Mouse (Mus musculus): Measurements from ENCODE around the gene Gm45140. TPM values are rescaled to one million over a fixed set of nuclear protein-coding genes. Genes with fewer than 3 reads are reported as not detected.

The Gm45140 gene
- total RNA-seq, 2 experiments from 2014 or later = 3.7 to 4.0 TPM

DNA sequence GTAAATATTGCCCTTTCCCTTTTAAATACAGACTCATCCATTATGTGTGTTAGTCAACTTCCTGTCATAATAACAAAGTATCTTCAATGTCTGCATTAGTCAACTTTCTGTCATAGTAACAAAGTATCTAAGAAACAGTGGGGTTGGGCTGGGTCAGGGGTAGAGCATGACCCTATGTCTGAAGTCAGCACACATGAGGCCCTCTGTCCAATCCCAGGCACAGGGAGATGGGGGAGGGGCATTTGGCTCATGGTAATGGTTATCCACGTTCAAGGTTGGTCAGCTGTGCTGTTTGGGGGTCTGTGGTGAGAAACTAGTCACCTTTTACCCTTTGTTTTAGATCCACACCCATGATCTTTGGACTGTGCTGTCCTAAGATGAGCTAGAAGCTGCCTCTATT, 90.3 kb downstream of the Gm45140 start:
- intact Hi-C loops (cut with DNase I) = no loop called here
- no peak for DNase-seq

DNA sequence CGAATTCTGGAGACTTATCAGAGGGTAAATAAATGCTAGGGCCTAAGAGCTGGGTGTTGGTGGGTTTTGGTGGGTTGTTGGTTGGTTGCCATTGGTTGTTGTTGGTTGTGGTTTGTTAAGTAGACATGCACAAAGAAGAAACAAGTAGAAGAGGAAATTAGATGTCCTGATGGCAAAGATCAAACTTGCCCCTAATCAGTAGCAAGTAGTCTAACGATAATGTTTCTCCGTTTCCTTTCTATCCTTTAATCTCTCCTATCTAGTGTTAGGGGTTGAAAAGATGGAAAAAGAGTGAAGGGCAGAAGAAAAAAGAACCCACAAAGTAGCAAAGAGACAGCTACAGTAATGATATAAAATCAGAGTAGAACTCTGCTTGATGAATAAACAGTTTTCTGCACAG, 91.0 kb downstream of the Gm45140 start:
- intact Hi-C loops (cut with DNase I) = no loop called here
- no peak for DNase-seq

DNA sequence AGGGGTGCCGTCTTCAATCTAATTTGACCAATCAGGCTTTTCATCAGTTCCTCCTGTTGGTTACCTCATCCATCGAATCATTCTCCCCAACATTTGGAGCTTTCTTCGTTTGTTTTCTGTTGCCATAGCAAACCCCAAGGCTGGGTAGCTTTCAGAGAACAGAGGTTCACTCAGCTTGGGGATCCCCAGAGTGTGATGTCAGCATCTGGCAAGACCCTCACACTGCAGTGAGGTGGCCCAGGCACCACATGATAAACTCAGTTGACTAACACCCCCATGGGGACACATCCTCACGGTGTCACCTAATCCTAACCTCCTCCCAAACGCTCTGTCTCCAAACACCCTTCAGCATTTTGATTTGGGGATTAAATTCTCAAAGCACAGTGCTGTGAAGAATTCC, 92.3 kb downstream of the Gm45140 start:
- intact Hi-C loops (cut with DNase I) = no loop called here

DNA sequence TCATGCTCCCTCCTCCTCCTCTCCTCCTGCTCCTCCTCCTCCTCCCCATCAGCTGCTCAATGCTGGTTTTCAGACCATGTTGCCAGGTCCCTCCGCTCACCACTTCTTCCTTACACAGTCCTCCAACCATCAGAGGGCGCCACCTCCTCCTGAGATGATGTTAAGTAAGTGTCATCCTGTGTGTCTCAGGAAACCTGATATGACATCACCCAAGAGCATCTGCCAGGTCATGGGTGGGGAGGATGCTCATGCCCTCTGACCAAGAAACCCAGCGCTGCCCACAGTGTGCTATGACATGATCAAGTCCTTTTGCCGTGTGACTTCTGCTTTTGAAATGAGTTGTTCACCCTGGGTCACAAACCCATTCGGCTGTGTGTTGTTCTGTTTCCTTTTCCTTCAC, 92.8 kb downstream of the Gm45140 start:
- no peak for DNase-seq
- intact Hi-C loops (cut with DNase I) = no loop called here

More for the DNA sequence above, 92.3 kb downstream of the Gm45140 start:
- DNase-seq = no peak

DNA sequence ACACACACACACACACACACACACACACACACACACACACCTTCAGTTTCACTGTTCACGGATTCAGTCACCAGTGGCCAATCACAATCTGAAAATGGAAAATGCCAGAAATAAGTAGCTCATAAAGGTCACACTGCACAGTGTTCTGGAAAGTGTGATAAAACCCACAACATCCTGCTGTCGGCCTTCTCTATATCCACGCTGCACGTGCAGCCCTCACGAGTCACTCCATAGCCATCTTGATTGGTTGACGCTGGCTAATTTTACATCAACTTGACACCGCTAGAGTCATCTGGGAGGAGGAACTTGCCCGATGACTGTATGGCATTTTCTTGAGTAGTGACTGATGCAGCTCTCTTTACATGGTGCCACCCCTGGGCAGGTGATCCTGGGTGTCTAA, 93.6 kb downstream of the Gm45140 start:
- DNase-seq = no peak
- intact Hi-C loops (cut with DNase I) = no loop called here

DNA sequence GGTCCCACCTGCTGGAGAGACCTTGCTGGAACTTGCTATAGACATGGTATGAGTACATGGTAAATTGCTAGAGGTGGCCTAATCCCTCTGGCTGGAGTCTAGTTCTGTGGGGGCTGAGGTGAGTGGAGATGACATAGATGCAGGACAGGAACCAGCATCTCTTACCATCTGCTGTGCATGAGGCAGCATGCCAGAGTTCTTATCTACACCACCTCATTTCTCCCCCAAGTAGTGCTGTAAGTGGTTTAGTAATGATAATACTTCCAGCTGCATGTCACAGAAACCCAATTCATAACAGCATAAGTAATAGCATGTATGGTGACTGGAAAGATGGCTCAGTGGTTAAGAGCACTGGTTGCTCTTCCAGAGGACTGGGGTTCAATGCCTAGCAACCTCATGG, 95.1 kb downstream of the Gm45140 start:
- no peak for DNase-seq
- intact Hi-C loops (cut with DNase I) = no loop called here

DNA sequence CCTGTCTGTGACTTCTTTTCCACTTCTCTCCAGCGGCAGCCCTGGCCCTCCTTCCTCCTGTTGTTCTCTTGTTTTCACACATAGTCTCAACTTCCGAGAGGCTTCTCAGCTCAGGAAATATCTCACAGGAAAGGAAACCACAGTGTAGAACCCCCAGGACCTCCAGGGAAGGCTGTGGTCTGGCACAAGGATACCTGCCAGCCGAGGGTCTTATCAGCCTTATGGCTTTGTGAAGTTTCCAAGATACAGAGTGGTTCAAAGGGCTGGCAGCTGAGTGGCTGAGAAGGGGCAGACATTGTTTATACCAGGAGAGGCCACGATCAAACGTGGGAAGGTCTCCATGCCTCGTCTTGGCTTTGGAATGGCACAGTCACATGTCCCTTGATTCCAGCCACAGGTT, 95.7 kb downstream of the Gm45140 start:
- no peak for DNase-seq
- intact Hi-C loops (cut with DNase I) = no loop called here

Other genes with a start within 250 kb of the Gm45140 start
- 1 to 10 TPM in 1 of 2 experiments, under 1 TPM in 1; 0.94 to 1.0 TPM for gene Prokr1, start 245.1 kb downstream of the Gm45140 start, total RNA-seq (2021)
- 10 to 100 TPM; 11.6 to 12.4 TPM for gene Aplf, start 163.6 kb downstream of the Gm45140 start, total RNA-seq (2021)
- gene Efcc1, start 104.9 kb downstream of the Gm45140 start, total RNA-seq (2021) = 1 to 10 TPM; 3.4 to 6.2 TPM
- gene Gp9, start 57.7 kb downstream of the Gm45140 start, total RNA-seq (2021) = not detected
- gene Rab43, start 23.6 kb downstream of the Gm45140 start, total RNA-seq (2021) = 10 to 100 TPM; 15.2 to 21.8 TPM
- 10 to 100 TPM; 29.1 to 30.1 TPM for gene Isy1, start 3.0 kb upstream of the Gm45140 start, total RNA-seq (2021)
- 100 to 1,000 TPM; 219 to 224 TPM for gene Cnbp, start 15.3 kb upstream of the Gm45140 start, total RNA-seq (2021)
- gene Copg1, start 52.0 kb upstream of the Gm45140 start, total RNA-seq (2021) = 100 to 1,000 TPM; 158 to 172 TPM
- gene Hmces, start 78.1 kb upstream of the Gm45140 start, total RNA-seq (2021) = 10 to 100 TPM; 37.3 to 39.7 TPM
- gene H1fx, start 145.8 kb upstream of the Gm45140 start, total RNA-seq (2021) = 10 to 100 TPM; 81.6 to 87.7 TPM
- 100 to 1,000 TPM; 278 to 279 TPM for gene Rab7, start 209.5 kb upstream of the Gm45140 start, total RNA-seq (2021)
- gene Rpn1, start 248.7 kb upstream of the Gm45140 start, total RNA-seq (2021) = 100 to 1,000 TPM; 186 to 197 TPM

All from left cerebral cortex, postnatal 4 days (tissue).